Comparison of ENCODE assay signal across 18 mouse cellular contexts in genomic region chr11:21864516-21864915, GRCm38 (mm10).
DNase-seq lines count a peak whose midpoint lies in the region; ATAC-seq lines count a peak whose summit lies in the region.
"Had no signal": no experiment of that assay in that cellular context is flagged by ENCODE, and none has a peak within 500 bp of the region (broad histone marks: within the 10 kb centered on the region; RNA-seq: fewer than 3 reads in every experiment).

No protein-coding gene starts in this region.

- H3K4me2 ChIP-seq in midbrain, embryonic 11.5 days, result no peak overlapping the region
- H3K4me2 ChIP-seq in midbrain, embryonic 15.5 days, result no peak overlapping the region
- no peak overlapping the region for H3K4me2 ChIP-seq in embryonic facial prominence, embryonic 12.5 days (replicated peaks)
- no peak overlapping the region for H3K4me2 ChIP-seq in hindbrain, embryonic 13.5 days
- H3K4me2 ChIP-seq in midbrain, embryonic 14.5 days (ENCODE audit: low read length), result no peak overlapping the region
- H3K4me2 ChIP-seq: embryonic facial prominence, embryonic 15.5 days; heart, embryonic 13.5 days; intestine, embryonic 15.5 days; neural tube, embryonic 13.5 days had no signal

- H3K36me3 ChIP-seq in midbrain, embryonic 11.5 days (ENCODE audit: control insufficient read depth, insufficient read depth, low read length), result no peaks in the 10 kb centered on the region
- no peaks in the 10 kb centered on the region for H3K36me3 ChIP-seq in midbrain, embryonic 15.5 days (replicated peaks)
- no peaks in the 10 kb centered on the region for H3K36me3 ChIP-seq in embryonic facial prominence, embryonic 12.5 days
- no peaks in the 10 kb centered on the region for H3K36me3 ChIP-seq in hindbrain, embryonic 13.5 days
- H3K36me3 ChIP-seq in midbrain, embryonic 14.5 days (ENCODE audit: control insufficient read depth, insufficient read depth, low read length), result no peaks in the 10 kb centered on the region
- H3K36me3 ChIP-seq: embryonic facial prominence, embryonic 15.5 days; heart, embryonic 13.5 days; intestine, embryonic 15.5 days; neural tube, embryonic 13.5 days had no signal

- H3K9ac ChIP-seq in midbrain, embryonic 11.5 days (ENCODE audit: low read length), result no peak overlapping the region
- no peak overlapping the region for H3K9ac ChIP-seq in midbrain, embryonic 15.5 days
- no peak overlapping the region for H3K9ac ChIP-seq in embryonic facial prominence, embryonic 12.5 days
- no peak overlapping the region for H3K9ac ChIP-seq in hindbrain, embryonic 13.5 days
- no peak overlapping the region for H3K9ac ChIP-seq in midbrain, embryonic 14.5 days (replicated peaks; ENCODE audit: low read length)
- H3K9ac ChIP-seq: embryonic facial prominence, embryonic 15.5 days; heart, embryonic 13.5 days; intestine, embryonic 15.5 days had no signal

- no peak for DNase-seq in midbrain, embryonic 11.5 days (ENCODE audit: low spot score, missing footprints)
- DNase-seq in midbrain, embryonic 14.5 days, result peak; percentile 13
- no peak for DNase-seq in thymus, adult 18-20 months
- DNase-seq: gastrocnemius, postnatal 36 days; heart, postnatal 36 days; kidney, postnatal 4 days; lung, adult 18-20 months; right cerebral cortex, postnatal 25 days; thymus, postnatal 25 days had no signal

- ATAC-seq in midbrain, embryonic 11.5 days (ENCODE audit: low FRiP score), result no peak
- ATAC-seq in midbrain, embryonic 15.5 days (replicated peaks), result no peak
- no peak for ATAC-seq in embryonic facial prominence, embryonic 12.5 days (ENCODE audit: insufficient number of reproducible peaks, insufficient read depth, low FRiP score, low TSS enrichment)
- ATAC-seq in hindbrain, embryonic 13.5 days (ENCODE audit: low FRiP score), result peak; percentile 49
- no peak for ATAC-seq in midbrain, embryonic 14.5 days (ENCODE audit: low FRiP score, low TSS enrichment)
- no peak for ATAC-seq in granulocyte monocyte progenitor cell, adult 5-6 weeks (replicated peaks; ENCODE audit: poor library complexity, severe bottlenecking)
- ATAC-seq: intestine, embryonic 15.5 days had no signal

- 88% methylated on average over 6 of the region's 6 CpGs for WGBS in midbrain, embryonic 11.5 days
- WGBS in midbrain, embryonic 15.5 days, result 62% methylated on average over 6 of the region's 6 CpGs
- WGBS in embryonic facial prominence, embryonic 12.5 days, result 70% methylated on average over 6 of the region's 6 CpGs
- 53% methylated on average over 6 of the region's 6 CpGs for WGBS in hindbrain, embryonic 13.5 days
- 64% methylated on average over 6 of the region's 6 CpGs for WGBS in midbrain, embryonic 14.5 days

- no peaks in the 10 kb centered on the region; the same call in 1 of the 2 replicates for H3K9me3 ChIP-seq in midbrain, embryonic 11.5 days (ENCODE audit: control insufficient read depth, low read length)
- 0 out of 2 replicates have a peak, but pooled peaks cover 4% of the 10 kb centered on the region for H3K9me3 ChIP-seq in midbrain, embryonic 15.5 days
- no peaks in the 10 kb centered on the region for H3K9me3 ChIP-seq in embryonic facial prominence, embryonic 12.5 days
- no peaks in the 10 kb centered on the region for H3K9me3 ChIP-seq in hindbrain, embryonic 13.5 days
- H3K9me3 ChIP-seq in midbrain, embryonic 14.5 days (ENCODE audit: control insufficient read depth, low read length), result peaks cover 7% of the 10 kb centered on the region; the same call in 1 of the 2 replicates
- H3K9me3 ChIP-seq: heart, embryonic 13.5 days; intestine, embryonic 15.5 days had no signal

- peak overlapping the region; percentile 25; the same call in 1 of the 2 replicates for H3K27ac ChIP-seq in midbrain, embryonic 11.5 days (ENCODE audit: low read depth, low read length)
- H3K27ac ChIP-seq in midbrain, embryonic 15.5 days, result no peak overlapping the region
- H3K27ac ChIP-seq in embryonic facial prominence, embryonic 12.5 days, result 0 out of 2 replicates have a peak overlapping the region, but pooled peaks have one; percentile 13
- H3K27ac ChIP-seq in hindbrain, embryonic 13.5 days, result peak overlapping the region; percentile 52; the same call in 1 of the 2 replicates
- H3K27ac ChIP-seq in midbrain, embryonic 14.5 days (replicated peaks; ENCODE audit: low read depth, low read length), result no peak overlapping the region; the same call in 1 of the 2 replicates
- H3K27ac ChIP-seq: embryonic facial prominence, embryonic 15.5 days; heart, embryonic 13.5 days; intestine, embryonic 15.5 days; neural tube, embryonic 13.5 days; stomach, postnatal 0 days had no signal

- H3K4me3 ChIP-seq in midbrain, embryonic 11.5 days (ENCODE audit: low read depth, low read length), result no peak overlapping the region
- H3K4me3 ChIP-seq in midbrain, embryonic 15.5 days, result no peak overlapping the region
- H3K4me3 ChIP-seq in embryonic facial prominence, embryonic 12.5 days, result no peak overlapping the region
- no peak overlapping the region for H3K4me3 ChIP-seq in hindbrain, embryonic 13.5 days
- H3K4me3 ChIP-seq in midbrain, embryonic 14.5 days (replicated peaks; ENCODE audit: low read depth, low read length), result no peak overlapping the region
- H3K4me3 ChIP-seq: embryonic facial prominence, embryonic 15.5 days; heart, embryonic 13.5 days; intestine, embryonic 15.5 days; neural tube, embryonic 13.5 days had no signal

- peaks cover 4% of the 10 kb centered on the region; the same call in 1 of the 2 replicates for H3K4me1 ChIP-seq in midbrain, embryonic 11.5 days (ENCODE audit: control insufficient read depth, insufficient read depth, low read length)
- H3K4me1 ChIP-seq in midbrain, embryonic 15.5 days, result peaks cover 4% of the 10 kb centered on the region; the same call in 1 of the 2 replicates
- no peaks in the 10 kb centered on the region for H3K4me1 ChIP-seq in embryonic facial prominence, embryonic 12.5 days
- H3K4me1 ChIP-seq in hindbrain, embryonic 13.5 days (replicated peaks), result peaks cover 9% of the 10 kb centered on the region
- peaks cover 8% of the 10 kb centered on the region; the same call in 1 of the 2 replicates for H3K4me1 ChIP-seq in midbrain, embryonic 14.5 days (ENCODE audit: control insufficient read depth, insufficient read depth, low read length)
- H3K4me1 ChIP-seq: embryonic facial prominence, embryonic 15.5 days; intestine, embryonic 15.5 days had no signal

- no peaks in the 10 kb centered on the region for H3K27me3 ChIP-seq in midbrain, embryonic 11.5 days (ENCODE audit: control insufficient read depth, insufficient read depth, low read length)
- H3K27me3 ChIP-seq in midbrain, embryonic 15.5 days (replicated peaks), result no peaks in the 10 kb centered on the region
- no peaks in the 10 kb centered on the region for H3K27me3 ChIP-seq in embryonic facial prominence, embryonic 12.5 days
- H3K27me3 ChIP-seq in hindbrain, embryonic 13.5 days, result no peaks in the 10 kb centered on the region
- no peaks in the 10 kb centered on the region for H3K27me3 ChIP-seq in midbrain, embryonic 14.5 days (ENCODE audit: control insufficient read depth, insufficient read depth, low read length)
- H3K27me3 ChIP-seq: embryonic facial prominence, embryonic 15.5 days; heart, embryonic 13.5 days; intestine, embryonic 15.5 days; neural tube, embryonic 13.5 days had no signal

Comparison
In these comparisons a context has a peak if more than half of its experiments do, and no peak if none do; other contexts are left out.
1. H3K27ac ChIP-seq: peak in midbrain, embryonic 11.5 days (single experiment), embryonic facial prominence, embryonic 12.5 days (single experiment) and hindbrain, embryonic 13.5 days (single experiment); none in midbrain, embryonic 15.5 days (single experiment) and midbrain, embryonic 14.5 days (single experiment).